Mouse (Mus musculus) gastrocnemius, postnatal 4 days (tissue): ENCODE data around the gene Sh3tc1. TPM values are rescaled to one million over a fixed set of nuclear protein-coding genes. Genes with fewer than 3 reads are reported as not detected.

Experiments used
- DNase-seq, 2 experiments: peaks; one replicate each; pipeline ENCODE4 v3.0.0; 2021 to 2022; ENCODE audit warnings: low spot score in 2 of 2, mixed read lengths in 2 of 2
- total RNA-seq, 2 experiments: library from RNA; stranded (reverse); gene quantifications; 2 replicates each; pipeline ENCODE4 v1.2.3; 2021

Sh3tc1 gene
- total RNA-seq, 2 experiments from 2014 or later = 6.8 to 7.9 TPM

DNA sequence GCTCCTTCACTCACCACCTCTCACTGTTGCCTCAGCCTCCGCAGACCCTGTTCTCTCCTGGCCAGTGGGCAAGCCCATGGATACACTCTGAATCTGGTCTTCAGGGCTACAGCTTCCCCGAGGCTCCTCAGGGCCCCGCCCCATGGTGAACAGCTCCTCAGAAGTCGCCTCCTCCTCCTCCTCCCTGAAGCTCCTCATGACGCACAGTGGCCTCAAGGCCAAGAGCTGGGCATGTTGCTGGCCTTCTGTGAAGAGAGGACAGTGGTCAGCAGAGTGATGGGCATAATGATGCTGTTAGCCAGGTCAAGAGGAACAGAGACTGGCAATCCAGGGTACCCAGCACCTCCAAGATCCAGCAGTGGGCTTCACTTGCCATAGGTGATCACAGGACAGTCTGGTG lies 15.9 kb downstream of the Sh3tc1 start:
- DNase-seq = no peak

DNA sequence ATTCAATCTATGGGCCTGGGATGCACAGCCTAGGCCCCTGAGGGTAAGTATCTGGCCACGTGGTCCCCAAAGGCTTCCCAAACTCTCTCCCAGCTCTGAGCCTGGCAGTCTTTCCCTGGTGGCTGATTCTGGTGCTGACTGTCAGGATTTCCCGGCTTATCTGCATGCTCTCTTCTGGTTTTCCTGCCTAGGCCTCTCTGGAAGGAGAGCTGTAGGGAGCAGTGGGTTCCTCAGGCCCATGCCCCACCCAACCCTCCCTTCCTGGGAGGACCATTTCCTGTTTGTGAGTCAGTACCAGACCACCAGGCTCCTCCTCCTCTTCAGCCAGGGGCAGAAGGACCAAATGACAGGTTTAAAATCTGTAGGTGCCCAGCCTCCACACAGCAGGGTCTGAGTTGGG lies 17.1 kb downstream of the Sh3tc1 start:
- DNase-seq = no peak

DNA sequence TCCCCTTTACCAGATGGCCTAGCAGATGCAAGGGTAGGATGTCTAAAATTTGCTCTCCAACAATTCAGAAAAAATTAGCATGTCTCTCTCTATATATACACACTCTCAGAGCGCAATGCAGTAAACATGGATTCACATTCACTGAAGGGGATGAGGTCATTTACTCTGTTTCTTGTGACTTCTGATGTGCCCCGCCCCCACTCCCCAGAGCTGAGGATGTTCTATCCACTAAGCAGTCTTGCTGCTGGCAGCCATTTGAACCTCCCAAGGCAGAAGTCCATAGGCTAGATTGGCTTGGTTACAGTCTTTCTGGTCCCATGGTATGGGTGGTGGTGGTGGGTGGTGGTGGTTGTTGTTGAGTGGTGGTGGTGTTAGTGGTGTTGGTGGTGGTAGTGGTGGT lies 17.9 kb downstream of the Sh3tc1 start:
- no peak for DNase-seq

DNA sequence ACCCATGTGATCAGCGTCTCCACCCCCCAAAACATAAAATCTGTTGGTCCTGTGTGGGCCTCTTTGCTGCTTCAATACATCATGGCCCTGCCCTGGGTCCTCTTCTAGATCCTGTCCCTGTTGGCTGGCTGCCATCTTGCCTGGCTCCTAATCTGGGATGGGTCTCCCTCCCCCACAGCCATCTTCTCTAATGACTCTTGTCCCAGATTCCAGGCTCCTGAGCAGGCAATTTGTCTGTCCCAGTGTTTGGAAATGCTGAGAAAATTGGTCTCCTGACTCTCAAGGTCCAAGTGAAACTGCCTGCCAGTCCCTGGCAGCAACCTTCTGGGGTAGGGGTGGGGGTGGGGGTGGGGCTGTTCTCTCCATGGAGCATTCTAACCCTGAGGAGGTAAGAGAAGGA lies 19.9 kb downstream of the Sh3tc1 start:
- DNase-seq = no peak

DNA sequence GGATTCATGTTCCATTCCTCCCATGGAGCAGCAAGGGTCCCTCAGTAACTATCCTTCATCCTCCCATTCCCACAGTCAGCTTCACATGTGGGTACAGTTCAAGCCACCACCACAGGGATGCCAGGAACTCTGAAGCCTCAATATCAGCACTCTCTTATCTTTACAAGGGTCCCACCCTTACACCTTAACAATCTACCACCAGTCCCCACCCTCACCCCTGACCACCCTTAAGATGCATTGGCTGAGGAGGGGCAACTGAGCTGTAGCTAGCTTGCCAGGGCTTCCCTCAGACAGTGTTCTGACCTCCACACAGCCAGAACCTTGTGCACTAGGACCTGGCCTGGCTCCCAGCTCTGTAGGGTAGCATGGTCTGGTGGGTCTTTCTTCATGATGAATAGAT lies 20.4 kb downstream of the Sh3tc1 start:
- no peak for DNase-seq

DNA sequence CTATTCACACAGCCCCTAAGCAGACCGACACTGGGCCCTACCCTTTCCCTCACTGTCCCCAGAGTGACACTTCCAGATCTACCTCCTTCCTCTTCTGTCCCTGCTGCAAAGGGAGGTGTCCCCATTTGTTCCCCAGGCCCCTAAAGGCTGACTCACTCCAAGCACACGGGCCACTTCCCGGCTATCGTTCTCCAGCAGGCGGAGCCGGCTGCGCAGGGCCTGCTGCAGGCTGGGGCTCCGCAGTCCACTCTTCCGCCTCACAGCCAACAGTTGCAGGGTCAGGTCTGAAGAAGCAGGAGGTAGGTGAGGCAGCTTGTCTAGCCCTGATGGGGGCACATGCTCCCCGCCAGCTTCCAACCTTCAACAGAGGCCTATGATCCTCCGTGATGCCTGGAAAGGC lies 21.0 kb downstream of the Sh3tc1 start:
- no peak for DNase-seq

DNA sequence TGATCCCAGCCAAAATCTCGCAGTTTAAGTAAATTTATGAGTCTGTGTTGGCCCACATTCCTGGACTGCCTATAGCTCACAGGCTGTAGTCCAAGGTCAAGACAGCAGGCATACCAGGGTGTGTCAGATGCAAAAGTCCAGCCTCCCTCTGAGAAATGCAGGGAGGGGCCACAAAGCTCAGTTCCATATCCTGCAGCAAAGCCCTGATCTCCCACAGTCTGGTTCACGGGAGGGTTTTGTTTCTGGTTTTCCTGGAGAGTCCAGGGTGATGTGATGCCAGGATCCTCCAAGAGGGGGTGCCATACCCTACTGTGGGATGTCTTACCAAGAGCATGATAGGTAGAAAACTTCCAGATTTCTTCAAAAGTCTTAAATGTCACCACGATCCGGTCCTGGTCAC lies 21.8 kb downstream of the Sh3tc1 start:
- DNase-seq = peak in 1 of 2 experiments; percentile 53

DNA sequence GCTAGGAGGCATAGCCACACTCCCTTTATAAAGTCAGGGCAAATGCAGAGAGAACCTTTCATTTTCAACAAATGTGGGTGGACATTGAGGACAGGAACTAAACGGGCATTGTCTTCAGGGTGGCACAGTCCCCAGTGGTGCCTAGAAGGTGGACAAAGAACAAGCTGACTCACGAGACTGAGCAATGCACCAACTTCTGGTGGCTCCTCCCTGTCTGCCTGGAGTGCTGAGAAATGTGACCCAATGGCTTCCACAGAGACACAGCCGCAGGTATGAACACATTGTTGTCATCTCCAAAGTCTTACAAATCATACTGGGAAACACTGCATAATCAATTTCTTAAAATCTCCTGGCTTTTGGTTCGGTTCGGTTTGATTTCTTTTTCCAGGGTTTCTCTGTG lies 22.3 kb downstream of the Sh3tc1 start:
- DNase-seq = no peak

DNA sequence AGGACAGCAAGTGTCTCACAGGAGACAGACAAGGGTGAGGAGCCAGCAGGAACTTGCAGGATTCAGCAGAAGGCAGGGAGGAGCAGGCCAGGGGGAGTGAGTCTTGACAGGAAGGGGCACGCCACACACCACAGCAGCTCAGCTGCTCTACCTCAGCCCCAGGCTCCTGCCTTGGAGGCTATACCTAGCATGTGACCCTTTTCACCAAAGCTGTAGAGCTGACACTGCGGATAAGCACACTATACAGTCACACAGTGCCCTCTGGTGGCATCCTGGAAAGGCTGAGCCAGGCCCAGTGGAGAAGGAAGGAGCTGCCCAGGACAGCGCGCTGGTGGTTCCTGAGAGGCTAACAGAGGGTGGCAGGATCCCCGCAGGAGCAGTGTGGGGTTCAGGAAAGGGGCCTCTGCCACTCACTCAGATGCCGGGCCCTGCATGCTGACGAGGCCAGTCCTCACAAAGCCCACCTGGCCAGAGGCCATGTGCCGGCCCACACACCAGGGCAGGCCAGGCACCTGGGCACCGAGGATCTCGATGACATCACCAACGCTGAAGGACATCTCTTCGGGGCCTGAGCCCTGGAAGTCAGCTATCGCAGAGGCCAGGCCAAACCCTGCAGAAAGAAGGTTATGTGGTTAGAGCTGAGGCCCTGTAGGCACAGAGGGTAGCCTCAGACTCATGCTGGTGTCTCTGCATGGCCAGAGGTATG lies 26.0 kb downstream of the Sh3tc1 start:
- DNase-seq = peak in 1 of 2 experiments; percentile 76

DNA sequence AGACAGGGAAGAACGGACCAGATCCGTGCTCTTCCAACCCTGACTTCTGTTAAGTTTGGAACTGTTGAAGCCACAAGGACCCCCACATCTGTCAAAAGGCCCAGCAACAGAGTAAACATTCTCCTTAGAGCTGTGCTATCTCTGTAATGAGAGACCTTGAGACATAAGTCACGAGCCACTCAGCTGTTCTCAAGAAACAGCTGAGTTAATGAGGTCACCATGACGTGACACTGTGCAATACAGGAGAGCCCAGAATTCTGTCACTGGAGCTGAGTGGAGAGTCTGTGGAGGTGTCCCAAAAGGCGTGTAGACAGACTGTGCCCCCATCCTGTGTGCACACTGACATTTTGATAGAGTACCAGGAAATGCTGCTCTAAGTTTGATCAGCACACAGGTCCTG lies 27.3 kb downstream of the Sh3tc1 start:
- DNase-seq = no peak

DNA sequence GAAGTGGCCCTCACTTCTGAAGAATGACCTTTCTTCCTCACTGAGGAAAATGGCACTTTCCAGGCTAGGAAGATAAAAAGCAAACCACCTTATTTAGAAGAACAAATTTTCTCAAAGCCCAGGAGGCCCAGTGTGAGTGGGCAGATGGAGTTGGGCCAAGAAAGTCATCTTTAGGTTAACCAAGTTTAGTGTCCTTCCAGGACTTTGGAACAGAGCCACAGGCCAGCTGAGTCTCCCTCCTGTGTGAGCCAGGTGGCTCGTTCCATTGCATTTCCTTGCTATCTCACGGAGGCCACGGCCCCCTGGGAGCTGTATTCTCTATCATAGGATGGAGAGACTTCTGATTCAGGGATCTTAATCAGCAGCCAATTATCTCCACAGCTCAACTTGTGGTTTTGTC lies 28.9 kb downstream of the Sh3tc1 start:
- no peak for DNase-seq

DNA sequence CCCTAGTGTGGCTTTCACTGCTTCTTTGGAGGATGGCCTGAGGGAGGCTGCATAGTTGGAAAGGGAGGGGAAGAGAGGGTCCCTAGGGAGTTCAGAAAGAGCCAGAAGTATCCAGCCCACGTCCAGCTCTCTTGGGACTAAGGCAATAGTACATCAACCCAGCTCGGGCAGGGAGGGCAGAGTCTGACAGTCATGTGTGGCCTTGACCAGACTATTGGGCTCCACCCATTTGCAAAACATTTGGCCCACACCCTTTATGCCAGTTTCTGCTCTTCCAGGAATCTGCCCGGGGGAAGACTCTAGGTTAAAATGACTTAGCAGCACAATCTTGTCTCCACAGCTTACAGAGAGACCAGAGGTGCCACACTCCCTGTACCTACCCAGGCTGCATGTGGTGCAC lies 29.3 kb downstream of the Sh3tc1 start:
- DNase-seq = no peak

DNA sequence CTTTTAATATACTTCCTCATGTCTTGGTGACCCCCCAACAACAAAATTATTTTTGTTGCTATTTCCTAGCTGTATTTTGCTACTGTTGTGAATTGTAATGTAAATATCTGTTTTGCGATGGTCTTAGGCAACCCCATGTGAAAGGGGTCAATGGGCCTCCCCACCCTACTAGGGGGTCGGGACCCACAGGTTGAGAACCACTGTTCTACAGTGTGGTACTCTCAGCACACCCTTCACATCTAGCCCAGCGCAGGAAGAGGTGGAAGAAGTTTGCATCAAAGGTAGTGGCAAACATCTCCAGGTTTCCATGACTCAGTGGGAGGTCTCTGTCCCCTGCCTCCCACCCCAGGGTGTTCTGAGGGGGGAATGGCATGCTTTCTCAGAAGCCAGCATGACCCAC lies 34.4 kb downstream of the Sh3tc1 start:
- no peak for DNase-seq

DNA sequence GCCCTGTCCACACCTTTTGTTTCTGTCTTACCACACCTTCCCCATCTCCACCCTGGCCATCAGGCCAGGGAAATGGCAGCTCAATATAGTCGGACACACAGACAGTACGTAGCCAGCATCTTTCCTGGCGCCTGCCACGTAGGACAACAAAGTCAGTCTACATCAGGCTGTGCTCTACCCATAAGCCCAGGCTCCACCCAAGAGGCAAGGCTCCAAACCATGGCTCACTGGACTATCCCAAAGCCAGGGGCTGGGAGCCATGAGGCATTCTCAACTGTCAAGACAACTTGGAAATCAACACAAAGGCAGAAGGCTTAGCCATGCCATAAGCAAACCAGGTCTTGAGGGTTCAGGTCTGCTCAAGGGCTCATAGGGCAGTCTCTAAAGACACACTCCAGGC lies 36.0 kb downstream of the Sh3tc1 start:
- DNase-seq = no peak

DNA sequence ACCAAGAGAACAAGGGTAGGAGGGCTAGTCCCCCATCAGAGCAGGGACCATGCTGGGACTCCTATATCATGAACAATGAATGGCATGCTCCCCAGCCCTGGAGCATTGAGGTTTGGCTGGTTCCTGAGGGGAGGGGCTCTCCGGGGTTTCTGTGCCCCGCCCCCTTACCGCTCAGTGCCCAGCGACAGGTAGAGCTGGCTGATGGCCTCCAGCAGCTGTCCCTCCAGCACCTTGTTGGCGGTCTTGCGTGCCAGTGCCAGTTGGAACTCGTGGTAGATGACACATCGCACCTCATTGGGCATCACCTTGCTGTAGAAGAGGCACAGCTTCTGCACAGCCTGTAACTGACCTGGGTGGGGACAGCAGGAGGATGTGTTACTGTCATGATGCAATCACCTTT lies 36.6 kb downstream of the Sh3tc1 start:
- no peak for DNase-seq

DNA sequence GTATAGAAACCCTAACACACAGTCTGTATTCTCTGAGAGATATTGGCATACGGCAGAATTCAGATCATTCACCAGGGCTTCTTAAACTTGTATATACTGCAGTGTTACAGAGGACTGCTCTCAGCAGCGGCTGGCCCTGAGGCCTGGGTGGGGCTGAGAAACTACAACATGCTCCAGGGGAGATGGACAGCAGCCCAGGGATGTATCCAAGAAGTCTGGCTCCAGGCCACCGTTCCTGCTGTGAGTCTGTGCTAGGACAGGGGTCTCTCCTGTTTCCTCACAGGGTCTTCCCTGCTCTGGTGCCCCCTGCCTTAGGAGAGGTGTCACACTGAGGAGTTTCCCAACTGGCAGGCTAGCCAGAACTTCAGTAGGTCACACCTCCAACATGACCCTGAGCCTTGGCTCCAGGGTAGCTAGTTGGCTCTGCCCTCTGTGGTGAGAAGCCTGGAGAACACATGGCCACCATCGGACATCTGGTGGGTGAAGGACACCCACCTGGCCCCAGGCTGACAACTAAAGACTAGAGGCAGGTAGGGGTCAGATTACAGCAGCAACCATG lies 37.1 kb downstream of the Sh3tc1 start:
- DNase-seq = peak in 1 of 2 experiments; percentile 55

DNA sequence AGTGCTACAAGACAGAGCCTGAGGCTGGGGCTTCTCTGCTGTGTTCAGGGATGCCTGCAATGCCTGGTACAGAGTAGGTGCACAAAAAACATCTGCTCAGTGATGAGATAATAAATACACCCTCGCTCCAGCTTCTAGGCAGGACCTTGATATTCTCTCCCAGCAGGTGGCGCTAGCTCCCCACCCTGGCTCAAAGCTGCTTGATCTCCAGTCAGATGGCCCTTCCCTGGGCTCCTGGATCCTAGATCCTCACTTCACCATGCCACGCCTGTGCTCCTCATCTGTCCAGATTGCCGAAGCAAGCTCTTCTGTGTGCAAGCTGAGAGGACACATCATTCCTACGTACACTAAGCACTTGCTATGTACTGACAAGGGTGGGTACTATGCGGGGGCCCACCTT lies 38.7 kb downstream of the Sh3tc1 start:
- peak; percentile 71 to 79 for DNase-seq

DNA sequence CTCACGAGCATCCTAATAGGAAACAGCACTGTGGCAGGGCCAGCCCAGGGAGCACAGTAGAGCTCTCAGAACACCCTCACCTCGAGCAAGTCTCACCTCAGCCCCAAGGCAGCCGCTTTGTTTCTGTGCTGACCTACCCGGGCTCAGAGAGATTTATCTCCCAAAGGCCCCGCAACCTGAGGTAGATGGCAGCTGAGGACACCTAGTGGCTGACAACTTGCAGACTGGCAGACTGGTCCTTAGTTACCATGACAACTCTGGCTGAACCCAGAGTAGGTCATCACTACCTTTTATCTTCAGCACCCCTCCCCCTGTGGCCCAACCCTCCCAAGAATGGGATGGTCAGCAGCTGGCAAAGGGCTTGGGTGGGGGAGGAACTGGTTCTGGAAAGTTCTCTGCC lies 44.0 kb downstream of the Sh3tc1 start:
- no peak for DNase-seq

DNA sequence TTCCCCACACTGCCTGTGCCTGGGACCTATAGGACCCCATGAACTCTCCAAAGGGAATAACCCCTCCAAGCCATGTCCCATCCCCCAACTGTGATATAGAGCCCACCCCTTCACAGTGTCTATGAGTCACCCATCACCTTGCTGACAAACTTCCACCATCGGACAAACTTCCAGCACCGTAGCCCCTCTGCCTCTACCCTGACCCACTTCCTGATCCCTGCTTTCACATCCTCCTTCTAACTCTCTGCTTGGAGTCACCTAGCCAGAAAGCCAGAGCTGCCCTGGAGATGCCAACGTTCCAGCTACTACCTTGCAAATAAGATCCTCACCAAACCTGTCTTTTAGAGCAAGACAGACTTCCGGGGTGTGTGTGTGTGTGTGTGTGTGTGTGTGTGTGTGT lies 46.1 kb downstream of the Sh3tc1 start:
- no peak for DNase-seq

DNA sequence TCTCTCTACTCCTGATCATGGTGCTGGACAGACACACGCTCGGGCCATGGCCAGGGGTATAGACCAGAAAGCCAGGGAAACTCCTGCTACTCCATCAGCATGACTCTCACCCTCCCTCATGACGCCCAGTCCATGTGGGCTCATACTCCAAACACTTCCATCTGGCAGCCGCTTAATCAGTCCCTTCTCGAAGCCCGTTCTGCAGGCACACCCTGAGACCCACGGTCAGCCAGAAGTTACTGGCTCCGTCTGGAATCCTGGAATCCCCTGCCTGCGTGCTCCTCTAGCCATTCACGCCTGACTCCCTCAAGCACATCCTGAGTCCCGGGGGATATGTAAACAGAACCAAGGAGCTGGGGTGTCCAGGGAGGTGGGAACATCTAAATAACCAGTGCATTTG lies 48.5 kb downstream of the Sh3tc1 start:
- DNase-seq = no peak

DNA sequence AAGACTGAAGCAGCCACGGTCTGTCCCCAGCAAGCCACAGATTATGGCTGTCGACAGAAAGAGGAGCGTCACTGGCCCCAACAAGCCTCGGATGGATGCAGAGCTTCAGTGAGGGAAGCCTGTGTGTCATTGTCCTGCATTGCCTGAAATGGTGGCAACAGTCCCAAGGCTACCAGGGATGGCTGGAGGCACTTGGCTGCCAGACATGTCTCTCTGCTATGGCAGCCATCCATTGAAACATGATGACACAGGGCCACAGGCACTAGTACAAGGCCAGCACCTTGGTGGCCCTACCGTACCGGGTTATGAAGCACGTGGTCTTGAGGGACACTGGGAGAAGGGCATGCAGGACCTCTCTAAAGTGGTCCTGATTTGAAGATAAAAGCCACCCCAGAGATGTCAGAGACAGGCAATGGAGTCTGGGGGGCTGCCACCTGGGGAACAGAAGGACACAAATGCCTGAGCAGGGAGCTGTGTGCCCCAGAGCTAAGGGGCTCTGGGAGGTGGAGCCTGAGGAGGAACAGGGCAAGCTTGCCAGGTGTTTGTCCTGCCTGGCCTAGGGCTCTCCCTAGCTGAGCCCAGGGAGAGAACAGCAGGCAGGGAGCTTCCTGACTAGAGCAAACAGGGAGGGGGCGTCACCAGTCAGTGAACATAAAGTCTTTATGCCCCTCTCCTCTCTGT lies 49.2 kb downstream of the Sh3tc1 start:
- DNase-seq = no peak

DNA sequence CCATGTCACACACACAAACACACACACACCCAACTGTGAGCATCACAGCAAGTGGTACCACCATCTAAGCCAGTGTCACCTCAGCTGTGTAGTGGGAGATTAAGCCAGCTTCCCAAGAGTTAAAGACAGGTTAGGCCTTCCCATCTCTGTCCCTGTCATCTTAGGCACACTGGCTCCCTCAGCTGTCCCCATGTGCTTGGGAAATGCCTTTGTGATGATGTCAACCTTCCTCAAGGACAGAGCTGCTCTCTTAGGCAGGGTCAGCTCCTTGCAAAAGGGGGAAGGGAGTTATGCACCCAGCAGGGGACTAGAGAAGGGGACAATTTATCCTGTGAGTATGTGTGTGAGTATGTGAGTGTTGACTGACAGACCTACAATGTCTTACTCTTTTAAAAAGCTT lies 50.4 kb downstream of the Sh3tc1 start:
- DNase-seq = no peak

DNA sequence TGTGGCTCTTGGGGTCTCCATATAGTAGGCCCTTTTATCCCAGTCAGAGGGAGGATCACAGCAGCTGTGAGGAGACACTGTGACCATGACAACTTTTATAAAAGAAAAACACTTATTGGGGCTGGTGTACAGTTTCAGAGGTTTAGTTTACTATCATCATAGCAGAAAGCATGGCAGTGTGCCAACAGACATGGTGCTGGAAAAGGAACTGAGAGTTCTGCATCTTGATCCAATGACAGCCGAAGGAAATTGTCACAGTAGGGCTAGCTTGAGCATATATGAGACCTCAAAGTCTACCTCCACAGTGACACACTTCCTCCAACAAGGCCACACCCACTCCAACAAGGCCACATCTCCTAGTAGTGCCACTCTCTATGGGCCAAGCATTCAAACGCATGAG lies 50.9 kb downstream of the Sh3tc1 start:
- no peak for DNase-seq
